Mouse (Mus musculus): ENCODE data around the gene Fam167b.

- TF ChIP-seq CTCF (IDR thresholded peaks at IDR 0.05) (no peak), EP300 (IDR thresholded peaks at IDR 0.05; ENCODE audit: insufficient read depth, low read depth, low read length) (no peak), POLR2A (IDR thresholded peaks at IDR 0.05; ENCODE audit: insufficient read depth, low read depth, low read length) (no peak)
Observed at GRCm38 (mm10) chr4:129625029-129625370, 46.7 kb upstream of the Fam167b start.

Data from heart, adult 2 months (tissue).